Mouse (Mus musculus) activated CD4-positive, CD25-positive, alpha-beta regulatory T cell, adult 4 months (primary cell): Measurements from ENCODE around the gene Tmprss13. TPM values are rescaled to one million over a fixed set of nuclear protein-coding genes. Genes with fewer than 3 reads are reported as not detected.

ENCODE experiments used
- ATAC-seq: one replicate; pipeline ENCODE4 v1.8.0; 2017
- polyA plus RNA-seq, 2 experiments: library from polyadenylated mRNA; unstranded; fragments of 100-300 nt; shearing (Covaris generic); gene quantifications; one replicate each; pipeline ENCODE4 v1.2.1; 2017

Gene Tmprss13
- polyA plus RNA-seq, 2 experiments from 2014 or later = 8.2 to 9.2 TPM

- no peak for ATAC-seq
Measured at GRCm38 (mm10) chr9:45337406-45337805, 18.5 kb downstream of the Tmprss13 start.

- ATAC-seq = no peak
Measured at GRCm38 (mm10) chr9:45343066-45343465, 24.2 kb downstream of the Tmprss13 start.

- no peak for ATAC-seq
Measured at GRCm38 (mm10) chr9:45345516-45345915, 26.6 kb downstream of the Tmprss13 start.

DNA sequence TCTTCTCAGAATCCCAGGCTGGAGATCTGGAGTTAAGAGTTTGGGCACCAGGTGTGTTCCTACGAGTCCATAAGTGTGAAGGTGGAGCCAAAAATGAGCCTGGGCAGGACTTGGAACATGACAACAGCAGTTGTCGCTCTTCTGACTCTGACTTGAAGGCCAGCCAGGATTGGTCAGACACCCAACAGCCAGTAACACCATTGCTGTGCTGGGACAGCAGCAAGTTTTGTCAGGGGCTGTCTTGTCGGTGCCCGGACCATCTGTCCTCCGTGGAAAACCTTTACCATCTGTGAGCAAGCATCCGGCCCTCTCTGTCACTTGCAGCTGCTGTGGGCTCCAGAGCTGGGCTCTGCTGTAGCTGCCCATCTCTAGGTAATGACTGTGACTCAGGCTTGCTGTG, 27.4 kb downstream of the Tmprss13 start:
- ATAC-seq = no peak

DNA sequence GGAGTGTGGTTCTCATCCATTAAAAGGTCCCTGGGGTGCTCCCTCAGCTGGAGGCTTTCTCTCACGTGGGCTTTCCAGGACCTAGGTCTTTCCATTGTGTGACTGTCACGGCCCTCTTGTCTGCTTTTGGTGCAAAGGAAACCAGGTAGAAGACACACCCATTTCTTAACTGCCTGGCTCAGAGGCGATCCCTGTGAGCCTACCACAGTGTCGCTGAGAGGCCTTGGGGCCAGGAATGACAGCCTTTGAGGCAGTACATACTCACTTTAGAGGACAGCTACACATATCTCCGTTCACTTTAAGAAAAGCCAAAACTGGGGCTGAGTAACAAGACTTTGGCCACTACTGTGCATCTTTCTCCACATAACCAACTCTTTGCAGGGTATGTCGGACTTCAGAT, 29.7 kb downstream of the Tmprss13 start:
- no peak for ATAC-seq

GRCm38 (mm10) chr9:45349181-45349580, 30.3 kb downstream of the Tmprss13 start:
- no peak for ATAC-seq

DNA sequence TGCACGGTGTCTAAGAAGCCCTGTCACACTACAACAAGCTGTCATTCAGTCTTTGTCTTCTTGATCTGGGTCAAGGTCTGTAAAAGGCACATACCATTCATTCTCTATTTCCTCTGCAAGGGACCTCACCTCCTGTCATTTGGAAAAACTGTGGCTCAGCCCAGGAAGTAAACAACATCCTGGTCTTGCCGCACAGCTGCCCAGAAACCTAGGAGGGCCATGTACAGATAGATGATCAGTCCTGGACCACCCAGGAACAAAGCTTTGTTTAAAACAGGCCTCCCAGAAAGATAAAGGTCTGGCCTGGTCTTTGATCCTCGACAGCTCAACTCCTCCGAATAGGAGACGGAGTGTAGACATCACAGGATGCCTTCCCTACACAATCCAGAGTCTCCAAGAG, 31.0 kb downstream of the Tmprss13 start:
- ATAC-seq = no peak

GRCm38 (mm10) chr9:45355192-45355591, 36.3 kb downstream of the Tmprss13 start:
- ATAC-seq = no peak

GRCm38 (mm10) chr9:45358356-45358755, 39.5 kb downstream of the Tmprss13 start:
- no peak for ATAC-seq

GRCm38 (mm10) chr9:45362051-45362461, 43.2 kb downstream of the Tmprss13 start:
- ATAC-seq = no peak

GRCm38 (mm10) chr9:45363639-45364214, 44.8 kb downstream of the Tmprss13 start:
- no peak for ATAC-seq

DNA sequence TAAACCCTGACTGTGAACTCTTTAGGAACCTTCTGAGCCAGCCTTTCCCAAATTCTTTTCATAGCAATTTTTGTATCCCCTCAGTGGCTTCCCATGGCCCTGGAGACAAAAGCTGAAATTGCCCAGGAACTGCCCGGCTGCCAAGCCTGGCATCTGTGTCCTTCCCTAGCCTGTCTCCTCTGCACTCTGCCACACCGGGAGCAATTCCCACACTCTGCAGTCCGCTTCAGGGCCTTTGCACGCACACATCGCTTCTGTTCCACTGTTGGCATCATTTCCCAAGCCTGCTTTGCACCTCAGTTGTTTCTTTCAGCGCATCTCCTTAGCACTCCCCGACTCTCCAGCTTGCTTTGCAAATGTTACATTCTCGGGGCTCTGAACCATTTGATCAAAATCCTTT, 48.8 kb downstream of the Tmprss13 start:
- no peak for ATAC-seq

GRCm38 (mm10) chr9:45368341-45368901, 49.5 kb downstream of the Tmprss13 start:
- no peak for ATAC-seq

DNA sequence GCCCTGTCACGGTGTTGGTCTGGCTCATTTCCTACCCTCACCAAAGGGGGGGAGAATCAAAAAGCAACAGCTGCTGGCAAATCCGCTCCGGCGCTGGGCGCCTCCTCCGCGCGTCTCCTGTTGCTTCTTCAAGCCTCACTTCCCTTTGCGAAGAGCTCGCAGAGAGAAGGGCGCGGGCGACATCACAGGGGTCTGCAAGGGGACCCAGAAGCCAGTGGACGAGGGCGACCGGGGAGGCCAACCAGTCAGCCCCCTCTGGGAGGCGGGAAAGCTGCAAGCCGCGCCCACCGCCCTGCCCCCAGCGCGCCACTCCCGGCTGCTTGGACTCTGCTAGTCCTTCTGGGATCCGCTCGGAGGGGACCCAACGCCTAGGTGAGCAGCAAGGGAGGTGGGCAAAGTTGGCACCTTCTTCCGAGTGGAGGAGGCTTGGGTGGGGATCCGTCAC, 51.2 kb downstream of the Tmprss13 start, which contains the start of gene Fxyd6:
Fxyd6 (plus strand) TSS at position 69 of the 445 bp plus-strand sequence.
- ATAC-seq = no peak

DNA sequence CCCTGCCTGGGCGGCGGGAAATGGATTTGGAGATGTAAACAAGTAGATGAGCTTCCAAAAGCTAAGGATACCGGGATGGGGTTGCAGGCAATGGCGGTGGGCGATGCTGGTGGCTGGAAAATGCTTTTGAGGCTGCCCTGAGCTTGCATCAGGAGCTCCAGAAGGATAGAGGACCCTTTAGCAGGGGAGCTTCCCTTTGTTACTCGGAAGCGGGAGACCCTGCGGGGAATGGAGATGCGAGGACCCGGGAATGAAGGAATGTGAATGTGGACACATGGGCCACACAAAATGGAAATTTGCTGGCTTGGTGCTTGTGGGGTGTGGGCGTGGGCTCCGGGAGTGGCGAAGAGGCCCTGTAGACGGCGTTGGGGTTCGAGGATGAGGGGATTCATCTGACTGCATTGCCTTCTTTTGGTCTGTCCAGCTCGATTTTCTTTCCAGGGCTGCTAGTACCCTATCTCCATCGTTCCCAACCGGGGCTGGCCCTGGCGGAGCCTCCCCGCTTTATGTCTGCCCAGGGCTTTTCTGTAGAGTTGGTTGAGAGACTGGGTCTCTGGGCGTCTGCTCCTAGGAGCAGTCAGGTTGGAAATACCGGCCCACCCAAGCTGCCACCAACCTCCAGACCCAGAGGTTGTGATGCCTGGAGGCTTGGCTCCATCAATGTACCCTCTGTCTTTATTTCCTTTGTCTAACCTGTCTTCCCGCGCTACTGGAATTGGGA, 51.9 kb downstream of the Tmprss13 start:
- ATAC-seq = no peak

GRCm38 (mm10) chr9:45371337-45371707, 52.4 kb downstream of the Tmprss13 start:
- ATAC-seq = no peak

- no peak for ATAC-seq
Measured at GRCm38 (mm10) chr9:45373896-45374295, 55.0 kb downstream of the Tmprss13 start.

DNA sequence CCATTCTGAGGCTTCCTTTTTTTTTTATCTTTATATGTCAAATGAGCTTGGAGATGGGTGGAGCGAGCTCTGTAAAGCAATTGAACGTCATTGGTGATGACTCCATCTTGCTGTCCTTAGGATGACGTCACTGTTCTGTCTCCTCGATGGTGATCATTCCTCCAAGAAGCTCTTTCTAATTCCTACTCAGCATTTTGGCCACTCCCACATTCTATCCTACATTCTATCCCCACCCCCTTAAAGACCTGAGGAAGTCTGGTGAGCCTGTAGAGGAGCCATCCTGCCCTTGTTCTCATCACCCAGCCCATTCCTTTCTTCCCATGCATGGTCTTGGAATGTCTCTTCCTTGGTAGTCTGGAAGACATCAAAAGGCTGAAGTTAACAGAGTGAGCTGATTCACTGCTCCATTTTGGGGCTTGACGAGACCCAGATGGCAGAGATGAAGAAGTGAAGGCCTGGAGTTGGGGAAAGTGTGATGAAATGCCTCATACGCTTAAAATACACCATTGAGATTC, 56.1 kb downstream of the Tmprss13 start:
- no peak for ATAC-seq

DNA sequence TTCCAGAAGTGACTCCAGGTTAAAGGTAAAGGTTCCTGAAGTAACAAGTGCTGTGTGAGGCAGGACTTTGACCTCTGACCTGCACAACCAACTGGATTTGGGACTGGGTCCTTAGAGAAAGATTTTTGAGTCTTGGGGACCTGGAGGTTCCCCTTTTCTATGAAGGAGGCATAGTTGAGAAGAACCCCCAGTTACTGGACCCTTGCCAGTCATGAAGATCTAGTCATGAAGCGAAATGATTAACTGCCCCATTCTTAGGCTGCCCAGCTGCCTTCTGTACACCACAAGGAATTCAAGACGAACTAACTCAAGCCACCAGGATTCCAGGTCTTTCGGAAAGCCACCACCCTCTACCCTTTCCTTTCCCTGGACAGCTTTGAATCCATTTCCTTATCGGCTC, 57.5 kb downstream of the Tmprss13 start:
- ATAC-seq = no peak

DNA sequence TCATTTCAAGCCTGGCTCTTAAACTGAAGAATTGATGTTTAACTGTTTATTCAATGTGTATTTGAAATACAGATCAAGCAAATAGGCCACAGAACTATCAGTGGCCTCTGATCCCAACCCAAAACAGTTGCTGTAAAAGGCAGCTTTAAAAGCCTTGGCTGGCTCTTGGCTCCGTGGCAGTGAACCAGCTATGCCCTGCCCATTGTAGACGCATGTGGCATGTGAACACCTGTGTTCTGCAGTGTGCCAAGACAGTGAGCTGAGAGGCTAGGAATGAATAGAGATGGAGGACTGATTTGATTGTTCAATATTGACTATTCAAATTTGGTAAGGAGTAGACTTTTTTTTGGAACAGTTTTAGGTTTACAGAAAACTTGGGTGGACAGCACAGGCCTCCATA, 58.0 kb downstream of the Tmprss13 start:
- no peak for ATAC-seq

GRCm38 (mm10) chr9:45380411-45381251, 61.7 kb downstream of the Tmprss13 start:
- no peak for ATAC-seq

GRCm38 (mm10) chr9:45382336-45382735, 63.4 kb downstream of the Tmprss13 start:
- no peak for ATAC-seq

GRCm38 (mm10) chr9:45382834-45383233, 63.9 kb downstream of the Tmprss13 start:
- no peak for ATAC-seq
